Mouse (Mus musculus): ENCODE data around the gene Lrrc51. TPM values are rescaled to one million over a fixed set of nuclear protein-coding genes. Genes with fewer than 3 reads are reported as not detected.

Lrrc51 gene
- polyA plus RNA-seq, 1 experiment from 2014 or later: 18.1 TPM

- Histone ChIP-seq H3K4me1 (replicated peaks; ENCODE audit: control insufficient read depth, insufficient read depth, low read length) (no peaks in the 10 kb centered on the region), H3K27ac (ENCODE audit: low read length) (no peak overlapping the region), H3K9me3 (ENCODE audit: control insufficient read depth, low read length) (no peaks in the 10 kb centered on the region), H3K4me3 (ENCODE audit: low read length) (no peak overlapping the region), H3K36me3 (ENCODE audit: control insufficient read depth, insufficient read depth, low read length) (no peaks in the 10 kb centered on the region), H3K27me3 (ENCODE audit: control insufficient read depth, insufficient read depth, low read depth, low read length) (no peaks in the 10 kb centered on the region), H3K9ac (ENCODE audit: low read length) (no peak overlapping the region), H3K4me2 (ENCODE audit: low read depth, low read length) (no peak overlapping the region)
- no peak for ATAC-seq (ENCODE audit: low read depth)
- 61% methylated on average over 9 of the region's 9 CpGs for WGBS
Observed at GRCm38 (mm10) chr7:101882413-101883154, 51.1 kb downstream of the Lrrc51 start.

GRCm38 (mm10) chr7:101880855-101881254 lies 52.8 kb downstream of the Lrrc51 start:
- Histone ChIP-seq H3K9ac (ENCODE audit: low read length) (no peak overlapping the region), H3K4me3 (ENCODE audit: low read length) (no peak overlapping the region), H3K27me3 (ENCODE audit: control insufficient read depth, insufficient read depth, low read depth, low read length) (no peaks in the 10 kb centered on the region), H3K4me1 (replicated peaks; ENCODE audit: control insufficient read depth, insufficient read depth, low read length) (no peaks in the 10 kb centered on the region), H3K27ac (ENCODE audit: low read length) (no peak overlapping the region), H3K4me2 (ENCODE audit: low read depth, low read length) (no peak overlapping the region), H3K9me3 (ENCODE audit: control insufficient read depth, low read length) (no peaks in the 10 kb centered on the region), H3K36me3 (ENCODE audit: control insufficient read depth, insufficient read depth, low read length) (no peaks in the 10 kb centered on the region)
- WGBS: 71% methylated on average over 4 of the region's 4 CpGs
- ATAC-seq (ENCODE audit: low read depth): no peak

GRCm38 (mm10) chr7:101875978-101876377 lies 57.7 kb downstream of the Lrrc51 start:
- Histone ChIP-seq H3K36me3 (ENCODE audit: control insufficient read depth, insufficient read depth, low read length) (no peaks in the 10 kb centered on the region), H3K27ac (ENCODE audit: low read length) (no peak overlapping the region), H3K4me1 (replicated peaks; ENCODE audit: control insufficient read depth, insufficient read depth, low read length) (no peaks in the 10 kb centered on the region), H3K4me2 (ENCODE audit: low read depth, low read length) (no peak overlapping the region), H3K9ac (ENCODE audit: low read length) (no peak overlapping the region), H3K4me3 (ENCODE audit: low read length) (no peak overlapping the region), H3K9me3 (ENCODE audit: control insufficient read depth, low read length) (no peaks in the 10 kb centered on the region), H3K27me3 (ENCODE audit: control insufficient read depth, insufficient read depth, low read depth, low read length) (no peaks in the 10 kb centered on the region)
- 95% methylated on average over 1 of the region's 1 CpGs for WGBS
- ATAC-seq (ENCODE audit: low read depth): no peak

GRCm38 (mm10) chr7:101871296-101871695 lies 62.4 kb downstream of the Lrrc51 start:
- Histone ChIP-seq H3K9ac (ENCODE audit: low read length) (no peak overlapping the region), H3K9me3 (ENCODE audit: control insufficient read depth, low read length) (no peaks in the 10 kb centered on the region; the same call in 1 of the 2 replicates), H3K4me2 (ENCODE audit: low read depth, low read length) (no peak overlapping the region), H3K4me3 (ENCODE audit: low read length) (no peak overlapping the region), H3K27ac (ENCODE audit: low read length) (no peak overlapping the region), H3K4me1 (replicated peaks; ENCODE audit: control insufficient read depth, insufficient read depth, low read length) (no peaks in the 10 kb centered on the region), H3K36me3 (ENCODE audit: control insufficient read depth, insufficient read depth, low read length) (no peaks in the 10 kb centered on the region), H3K27me3 (ENCODE audit: control insufficient read depth, insufficient read depth, low read depth, low read length) (no peaks in the 10 kb centered on the region)
- 52% methylated on average over 3 of the region's 3 CpGs for WGBS
- no peak; the same call in 1 of the 2 replicates for ATAC-seq (ENCODE audit: low read depth)

- WGBS: 70% methylated on average over 2 of the region's 2 CpGs
- Histone ChIP-seq H3K27ac (ENCODE audit: low read length) (no peak within 1 kb of the TSS), H3K4me3 (ENCODE audit: low read length) (no peak within 1 kb of the TSS), H3K9ac (ENCODE audit: low read length) (no peak within 1 kb of the TSS), H3K27me3 (ENCODE audit: control insufficient read depth, insufficient read depth, low read depth, low read length) (no peaks in the 10 kb centered on the region), H3K9me3 (ENCODE audit: control insufficient read depth, low read length) (no peaks in the 10 kb centered on the region; the same call in 1 of the 2 replicates), H3K4me2 (ENCODE audit: low read depth, low read length) (no peak within 1 kb of the TSS), H3K36me3 (ENCODE audit: control insufficient read depth, insufficient read depth, low read length) (no peaks in the 10 kb centered on the region), H3K4me1 (replicated peaks; ENCODE audit: control insufficient read depth, insufficient read depth, low read length) (no peaks in the 10 kb centered on the region)
- ATAC-seq (ENCODE audit: low read depth): no peak
Observed at GRCm38 (mm10) chr7:101870629-101871028, 63.1 kb downstream of the Lrrc51 start, which contains the start of gene Folr1. Gene Folr1, minus strand, starts transcription at chr7:101870788.

GRCm38 (mm10) chr7:101869163-101869500 lies 64.6 kb downstream of the Lrrc51 start:
- Histone ChIP-seq H3K36me3 (ENCODE audit: control insufficient read depth, insufficient read depth, low read length) (no peaks in the 10 kb centered on the region), H3K27ac (ENCODE audit: low read length) (no peak overlapping the region), H3K9me3 (ENCODE audit: control insufficient read depth, low read length) (no peaks in the 10 kb centered on the region; the same call in 1 of the 2 replicates), H3K4me2 (ENCODE audit: low read depth, low read length) (no peak overlapping the region), H3K27me3 (ENCODE audit: control insufficient read depth, insufficient read depth, low read depth, low read length) (no peaks in the 10 kb centered on the region), H3K4me3 (ENCODE audit: low read length) (no peak overlapping the region), H3K9ac (ENCODE audit: low read length) (no peak overlapping the region), H3K4me1 (replicated peaks; ENCODE audit: control insufficient read depth, insufficient read depth, low read length) (no peaks in the 10 kb centered on the region)
- 71% methylated on average over 7 of the region's 7 CpGs for WGBS
- no peak for ATAC-seq (ENCODE audit: low read depth)

GRCm38 (mm10) chr7:101868241-101869162 lies 65.2 kb downstream of the Lrrc51 start:
- no peak overlapping the region for H3K4me2 ChIP-seq (ENCODE audit: low read depth, low read length)
- no peak for ATAC-seq (ENCODE audit: low read depth)
- H3K36me3 ChIP-seq (ENCODE audit: control insufficient read depth, insufficient read depth, low read length): no peaks in the 10 kb centered on the region
- no peaks in the 10 kb centered on the region; the same call in 1 of the 2 replicates for H3K9me3 ChIP-seq (ENCODE audit: control insufficient read depth, low read length)
- H3K4me3 ChIP-seq (ENCODE audit: low read length): no peak overlapping the region
- no peak overlapping the region for H3K9ac ChIP-seq (ENCODE audit: low read length)
- WGBS: 64% methylated on average over 13 of the region's 13 CpGs
- no peak overlapping the region for H3K27ac ChIP-seq (ENCODE audit: low read length)
- H3K27me3 ChIP-seq (ENCODE audit: control insufficient read depth, insufficient read depth, low read depth, low read length): no peaks in the 10 kb centered on the region
- H3K4me1 ChIP-seq (replicated peaks; ENCODE audit: control insufficient read depth, insufficient read depth, low read length): no peaks in the 10 kb centered on the region

GRCm38 (mm10) chr7:101867482-101867881 lies 66.2 kb downstream of the Lrrc51 start:
- H3K27me3 ChIP-seq (ENCODE audit: control insufficient read depth, insufficient read depth, low read depth, low read length): no peaks in the 10 kb centered on the region
- no peaks in the 10 kb centered on the region for H3K36me3 ChIP-seq (ENCODE audit: control insufficient read depth, insufficient read depth, low read length)
- no peaks in the 10 kb centered on the region; the same call in 1 of the 2 replicates for H3K9me3 ChIP-seq (ENCODE audit: control insufficient read depth, low read length)
- H3K4me2 ChIP-seq (ENCODE audit: low read depth, low read length): no peak overlapping the region
- ATAC-seq (ENCODE audit: low read depth): no peak
- H3K4me3 ChIP-seq (ENCODE audit: low read length): no peak overlapping the region
- H3K27ac ChIP-seq (ENCODE audit: low read length): no peak overlapping the region
- WGBS: 92% methylated on average over 4 of the region's 4 CpGs
- H3K4me1 ChIP-seq (replicated peaks; ENCODE audit: control insufficient read depth, insufficient read depth, low read length): no peaks in the 10 kb centered on the region
- no peak overlapping the region for H3K9ac ChIP-seq (ENCODE audit: low read length)
